Mouse (Mus musculus) hindbrain, embryonic 15.5 days (tissue): ENCODE data around the gene 4931406C07Rik. TPM values are rescaled to one million over a fixed set of nuclear protein-coding genes. Genes with fewer than 3 reads are reported as not detected.

Experiments
- ATAC-seq: fragments of 200-750 bp; cut with Nextera tagmentation; 2 replicates; pipeline ENCODE4 v1.8.0; 2017; ENCODE audit warnings: low read depth, moderate number of reproducible peaks, moderate TSS enrichment; ENCODE audit not compliant: low FRiP score
- H3K27ac ChIP-seq: fragments of 300-500 bp; sonication (generic); replicated peaks from 2 replicates; pipeline ENCODE4 v1.5.1; 2015; ENCODE audit warnings: mild to moderate bottlenecking, inconsistent platforms
- H3K27me3 ChIP-seq: fragments of 300-500 bp; sonication (generic); 2 replicates; pipeline ENCODE4 v1.6.1; 2015; ENCODE audit warnings: control low read depth, inconsistent platforms
- H3K36me3 ChIP-seq: fragments of 300-500 bp; sonication (generic); 2 replicates; pipeline ENCODE4 v1.6.1; 2015; ENCODE audit warnings: control low read depth, inconsistent platforms
- H3K4me1 ChIP-seq: fragments of 300-500 bp; sonication (generic); replicated peaks from 2 replicates; pipeline ENCODE4 v1.6.1; 2015; ENCODE audit warnings: control low read depth, inconsistent platforms
- H3K4me2 ChIP-seq: fragments of 300-500 bp; sonication (generic); 2 replicates; pipeline ENCODE4 v1.6.1; 2015; ENCODE audit warnings: moderate library complexity, mild to moderate bottlenecking, inconsistent platforms
- H3K4me3 ChIP-seq: fragments of 300-500 bp; sonication (generic); 2 replicates; pipeline ENCODE4 v1.5.1; 2015; ENCODE audit warnings: mild to moderate bottlenecking, inconsistent platforms
- H3K9ac ChIP-seq: fragments of 300-500 bp; sonication (generic); 2 replicates; pipeline ENCODE4 v1.6.1; 2015; ENCODE audit warnings: inconsistent platforms
- H3K9me3 ChIP-seq: fragments of 300-500 bp; sonication (generic); 2 replicates; pipeline ENCODE4 v1.6.1; 2016; ENCODE audit warnings: control low read depth, inconsistent platforms
- WGBS: fragments of 180-500 bp; shearing (Covaris S2); methylation state at CpG from one replicate; pipeline ENCODE4 v1.1.7; 2015; 5-methylcytosine and 5-hydroxymethylcytosine counted together
- polyA plus RNA-seq: library from polyadenylated mRNA; unstranded; fragments of >200 nt; fragmentation: Nextera tagmentation; extraction: Ambion mirVana; gene quantifications from 2 replicates; pipeline ENCODE4 v1.2.1, GENCODE M21; 2015

The 4931406C07Rik gene
- polyA plus RNA-seq, 1 experiment from 2014 or later = 14.5 TPM

DNA sequence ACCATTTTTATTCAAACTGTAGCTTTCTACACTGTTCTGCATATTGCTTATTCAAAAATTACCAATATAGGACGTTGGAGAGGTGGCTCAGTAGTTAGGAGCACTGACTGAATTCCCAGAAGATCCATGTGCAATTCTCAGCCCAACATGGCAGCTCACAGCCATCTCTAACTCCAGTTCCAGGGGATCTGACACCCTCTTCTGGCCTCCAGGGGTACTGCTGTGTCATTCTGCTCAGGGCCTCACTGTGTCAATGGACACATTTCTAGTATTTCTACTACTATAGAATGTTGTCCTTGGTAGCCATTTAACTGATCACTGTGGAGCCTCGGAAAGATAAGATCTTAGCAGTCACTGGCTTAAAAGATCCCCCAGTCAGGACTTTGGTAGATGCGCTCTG is 20.8 kb downstream of the 4931406C07Rik start:
- Histone ChIP-seq H3K9ac (no peak overlapping the region), H3K36me3 (peaks cover 12% of the 10 kb centered on the region), H3K27me3 (no peaks in the 10 kb centered on the region), H3K27ac (no peak overlapping the region), H3K4me1 (peaks cover 10% of the 10 kb centered on the region), H3K4me3 (no peak overlapping the region), H3K4me2 (no peak overlapping the region), H3K9me3 (no peaks in the 10 kb centered on the region)
- no peak for ATAC-seq
- WGBS = 61% methylated on average over 3 of the region's 3 CpGs

- Histone ChIP-seq H3K36me3 (peaks cover 19% of the 10 kb centered on the region), H3K9me3 (no peaks in the 10 kb centered on the region), H3K4me2 (peak overlapping the region; percentile 73), H3K27ac (peak overlapping the region; percentile 7; the same call in 1 of the 2 replicates), H3K27me3 (no peaks in the 10 kb centered on the region), H3K4me3 (peak overlapping the region; percentile 87), H3K4me1 (peaks cover 30% of the 10 kb centered on the region), H3K9ac (peak overlapping the region; percentile 100)
- 46% methylated on average over 5 of the region's 5 CpGs for WGBS
- no peak for ATAC-seq
Observed at GRCm38 (mm10) chr9:15280491-15280879, 25.8 kb downstream of the 4931406C07Rik start.

- H3K27ac ChIP-seq = peak within 1 kb of the TSS; percentile 94
- WGBS = 1% methylated on average over 57 of the region's 57 CpGs
- H3K4me3 ChIP-seq = peak within 1 kb of the TSS; percentile 87
- H3K27me3 ChIP-seq = no peaks in the 10 kb centered on the region
- H3K36me3 ChIP-seq = peaks cover 22% of the 10 kb centered on the region
- peak; percentile 99 for ATAC-seq
- peaks cover 30% of the 10 kb centered on the region for H3K4me1 ChIP-seq
- H3K9ac ChIP-seq = peak within 1 kb of the TSS; percentile 100
- H3K4me2 ChIP-seq = peak within 1 kb of the TSS; percentile 73
- no peaks in the 10 kb centered on the region for H3K9me3 ChIP-seq
Observed at GRCm38 (mm10) chr9:15279649-15280490, 26.4 kb downstream of the 4931406C07Rik start, which contains the start of gene Med17. Med17 (minus strand) TSS chr9:15279931.

DNA sequence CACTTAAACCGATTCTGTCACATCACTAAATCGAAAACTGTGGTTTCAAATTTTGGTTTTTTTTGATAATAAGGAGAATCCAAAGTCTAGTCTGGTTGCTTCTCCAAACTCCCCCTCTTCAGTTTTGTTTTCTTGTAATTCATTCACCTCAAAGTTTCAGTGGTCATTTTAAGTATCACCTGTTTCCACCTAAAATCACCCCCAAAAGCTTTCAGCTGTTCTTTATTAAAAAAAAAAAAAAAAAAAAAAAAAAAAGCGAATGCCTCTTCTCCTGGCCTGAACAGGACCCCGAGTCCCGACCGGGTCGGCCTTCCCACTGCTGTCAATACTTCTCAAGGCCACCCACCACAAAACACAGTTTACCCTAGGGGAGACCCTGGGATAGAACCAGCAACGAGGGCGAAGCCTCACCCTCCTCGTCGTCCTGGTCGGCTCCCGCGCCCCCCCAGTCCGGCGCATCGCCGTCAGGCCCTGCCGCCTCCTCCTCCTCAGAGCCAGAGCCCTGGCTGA is 27.1 kb downstream of the 4931406C07Rik start:
- 10% methylated on average over 19 of the region's 19 CpGs for WGBS
- no peaks in the 10 kb centered on the region for H3K9me3 ChIP-seq
- ATAC-seq = no peak

DNA sequence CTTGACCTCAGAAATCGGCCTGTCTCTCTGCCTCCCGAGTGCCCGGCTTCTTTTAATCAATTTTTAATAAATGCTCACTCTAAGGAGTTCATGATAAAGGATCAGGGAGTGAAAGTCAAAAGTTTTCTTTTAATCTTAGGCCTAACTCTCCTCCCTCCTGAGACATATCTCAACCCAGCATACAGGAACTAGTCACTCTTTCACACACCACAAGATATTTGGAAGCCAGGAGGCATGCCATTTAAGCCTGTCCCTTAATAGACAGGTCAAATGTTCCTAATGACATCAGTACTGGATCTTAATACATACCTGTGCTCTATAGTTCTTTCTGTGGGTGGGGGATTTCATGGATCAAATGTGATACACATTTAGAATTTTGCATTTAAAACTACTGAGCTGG is 27.9 kb downstream of the 4931406C07Rik start:
- Histone ChIP-seq H3K27me3 (no peaks in the 10 kb centered on the region), H3K9ac (no peak overlapping the region), H3K36me3 (peaks cover 33% of the 10 kb centered on the region), H3K4me2 (peak overlapping the region; percentile 73), H3K9me3 (no peaks in the 10 kb centered on the region), H3K27ac (no peak overlapping the region), H3K4me3 (no peak overlapping the region), H3K4me1 (peaks cover 30% of the 10 kb centered on the region)
- WGBS = 92% methylated on average over 3 of the region's 3 CpGs
- no peak for ATAC-seq

More for the DNA sequence above, 27.1 kb downstream of the 4931406C07Rik start:
- Histone ChIP-seq H3K4me2 (peak overlapping the region; percentile 73), H3K27me3 (no peaks in the 10 kb centered on the region), H3K27ac (peak overlapping the region; percentile 94), H3K36me3 (peaks cover 24% of the 10 kb centered on the region), H3K9ac (peak overlapping the region; percentile 100), H3K4me3 (peak overlapping the region; percentile 87), H3K4me1 (peaks cover 30% of the 10 kb centered on the region)

GRCm38 (mm10) chr9:15276855-15277254 is 29.4 kb downstream of the 4931406C07Rik start:
- peaks cover 48% of the 10 kb centered on the region for H3K36me3 ChIP-seq
- H3K9me3 ChIP-seq = no peaks in the 10 kb centered on the region
- no peaks in the 10 kb centered on the region for H3K27me3 ChIP-seq
- H3K4me2 ChIP-seq = no peak overlapping the region
- H3K4me3 ChIP-seq = no peak overlapping the region
- WGBS = 94% methylated on average over 4 of the region's 4 CpGs
- no peak overlapping the region for H3K27ac ChIP-seq
- peaks cover 30% of the 10 kb centered on the region for H3K4me1 ChIP-seq
- no peak overlapping the region for H3K9ac ChIP-seq
- ATAC-seq = no peak

DNA sequence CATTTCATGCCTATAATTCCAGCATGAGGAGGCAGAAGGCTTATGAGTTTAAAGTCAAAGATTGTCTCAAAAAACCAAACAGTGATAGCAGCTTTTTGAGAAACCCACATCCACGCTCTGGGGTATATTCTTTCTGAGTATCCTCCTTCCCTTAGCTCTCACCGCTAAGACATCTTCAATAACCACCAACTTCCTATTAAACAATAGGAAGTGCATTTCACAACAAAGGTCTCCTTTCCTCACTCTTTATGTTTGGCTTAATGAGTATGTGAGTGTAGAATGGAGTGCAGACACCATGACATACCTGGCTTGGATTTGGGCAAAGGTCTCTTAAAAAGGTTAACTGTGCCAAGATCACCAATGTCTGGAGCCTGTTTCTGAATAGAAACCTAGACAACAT is 32.3 kb downstream of the 4931406C07Rik start:
- Histone ChIP-seq H3K9ac (no peak overlapping the region), H3K27me3 (no peaks in the 10 kb centered on the region), H3K4me1 (peaks cover 16% of the 10 kb centered on the region), H3K36me3 (peaks cover 76% of the 10 kb centered on the region), H3K4me3 (no peak overlapping the region), H3K9me3 (no peaks in the 10 kb centered on the region), H3K4me2 (no peak overlapping the region), H3K27ac (no peak overlapping the region)
- no peak for ATAC-seq
- 96% methylated on average over 2 of the region's 2 CpGs for WGBS

DNA sequence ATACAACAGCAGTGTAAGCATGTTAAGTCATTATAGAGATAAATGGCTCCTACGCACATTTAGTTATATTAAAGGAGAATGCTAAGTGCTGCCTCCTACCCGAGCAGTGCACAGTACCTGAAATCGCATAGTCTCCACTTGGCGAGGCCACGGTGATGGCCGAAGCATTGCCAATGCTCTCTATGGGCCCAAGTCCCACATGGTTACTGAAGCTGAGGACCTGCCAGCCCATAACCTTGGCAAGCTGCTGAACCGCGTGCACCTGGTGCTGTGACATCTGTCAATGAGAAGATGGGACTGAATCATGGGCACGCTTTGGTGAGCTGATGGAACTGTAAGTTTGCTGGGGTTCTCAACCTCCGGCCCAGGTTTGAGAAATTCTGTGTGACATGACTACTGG is 42.8 kb downstream of the 4931406C07Rik start:
- no peak for ATAC-seq
- H3K4me3 ChIP-seq = no peak overlapping the region
- H3K27me3 ChIP-seq = no peaks in the 10 kb centered on the region
- H3K4me1 ChIP-seq = no peaks in the 10 kb centered on the region
- 95% methylated on average over 10 of the region's 10 CpGs for WGBS
- H3K9me3 ChIP-seq = no peaks in the 10 kb centered on the region
- no peak overlapping the region for H3K27ac ChIP-seq
- peaks cover 82% of the 10 kb centered on the region for H3K36me3 ChIP-seq
- no peak overlapping the region for H3K9ac ChIP-seq
- no peak overlapping the region for H3K4me2 ChIP-seq

DNA sequence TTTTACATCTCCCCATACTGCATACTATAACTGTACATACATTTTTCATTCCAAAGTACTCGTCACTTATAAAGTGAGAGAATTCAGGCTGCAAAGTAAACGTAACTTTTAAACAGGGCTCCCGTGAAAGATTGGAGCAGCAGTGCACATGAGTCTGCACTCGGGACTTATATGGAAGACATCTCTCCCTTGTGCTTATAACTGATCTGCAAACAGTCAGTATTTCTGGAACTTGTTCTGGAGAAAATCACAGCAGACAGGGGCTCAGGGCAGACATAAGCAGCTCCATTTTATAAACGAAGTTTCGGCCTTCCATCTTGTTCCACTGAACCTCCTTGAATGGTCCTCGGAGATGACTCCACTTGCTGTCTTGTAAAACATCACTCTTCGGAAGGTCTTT is 44.3 kb downstream of the 4931406C07Rik start:
- ATAC-seq = no peak
- 95% methylated on average over 8 of the region's 8 CpGs for WGBS
- H3K36me3 ChIP-seq = peaks cover 69% of the 10 kb centered on the region
- no peaks in the 10 kb centered on the region for H3K4me1 ChIP-seq
- H3K9ac ChIP-seq = no peak overlapping the region
- no peaks in the 10 kb centered on the region for H3K9me3 ChIP-seq
- H3K4me3 ChIP-seq = no peak overlapping the region
- H3K27me3 ChIP-seq = no peaks in the 10 kb centered on the region
- no peak overlapping the region for H3K4me2 ChIP-seq
- H3K27ac ChIP-seq = no peak overlapping the region

- no peaks in the 10 kb centered on the region for H3K9me3 ChIP-seq
- H3K27me3 ChIP-seq = no peaks in the 10 kb centered on the region
- H3K4me1 ChIP-seq = no peaks in the 10 kb centered on the region
- 85% methylated on average over 3 of the region's 3 CpGs for WGBS
- no peak overlapping the region for H3K4me3 ChIP-seq
- H3K36me3 ChIP-seq = peaks cover 16% of the 10 kb centered on the region
- no peak overlapping the region for H3K27ac ChIP-seq
- no peak overlapping the region for H3K9ac ChIP-seq
- no peak overlapping the region for H3K4me2 ChIP-seq
- no peak for ATAC-seq
Observed at GRCm38 (mm10) chr9:15256214-15256613, 50.0 kb downstream of the 4931406C07Rik start.

DNA sequence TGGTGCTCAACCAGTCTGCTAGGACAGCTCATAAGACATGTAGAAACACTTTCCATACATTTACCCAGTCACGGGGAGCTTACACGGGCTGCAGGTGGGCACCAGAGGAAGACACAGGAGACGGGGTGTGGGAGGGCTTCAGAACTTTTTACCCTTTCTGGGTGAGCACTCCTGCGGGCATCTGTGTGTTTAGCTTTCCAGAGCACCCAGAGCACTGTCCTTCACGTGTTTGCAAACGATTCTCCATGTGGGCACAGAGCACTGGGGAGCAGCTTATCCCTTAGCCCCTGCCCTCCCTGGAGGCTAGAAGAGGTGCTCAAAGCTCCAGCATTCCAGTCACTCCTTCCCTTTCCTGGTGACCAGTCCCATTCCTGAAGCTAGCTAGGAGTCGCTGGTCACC is 51.7 kb downstream of the 4931406C07Rik start:
- 90% methylated on average over 7 of the region's 7 CpGs for WGBS
- no peak overlapping the region for H3K4me3 ChIP-seq
- 0 out of 2 replicates have a peak, but pooled peaks cover 2% of the 10 kb centered on the region for H3K36me3 ChIP-seq
- ATAC-seq = no peak
- H3K27ac ChIP-seq = no peak overlapping the region
- no peak overlapping the region for H3K4me2 ChIP-seq
- H3K27me3 ChIP-seq = no peaks in the 10 kb centered on the region
- H3K9ac ChIP-seq = no peak overlapping the region
- no peaks in the 10 kb centered on the region for H3K9me3 ChIP-seq
- no peaks in the 10 kb centered on the region for H3K4me1 ChIP-seq

- Histone ChIP-seq H3K9ac (no peak overlapping the region), H3K27me3 (no peaks in the 10 kb centered on the region), H3K4me2 (no peak overlapping the region), H3K27ac (no peak overlapping the region), H3K4me1 (no peaks in the 10 kb centered on the region), H3K36me3 (no peaks in the 10 kb centered on the region), H3K4me3 (no peak overlapping the region), H3K9me3 (no peaks in the 10 kb centered on the region)
- 77% methylated on average over 7 of the region's 7 CpGs for WGBS
- no peak for ATAC-seq
Observed at GRCm38 (mm10) chr9:15252196-15252595, 54.1 kb downstream of the 4931406C07Rik start.
